Mouse (Mus musculus) ES-E14 (cell line): Measurements from ENCODE around the gene Setd1a.

Source experiments
- MAFK ChIP-seq: IDR thresholded peaks from 2 replicates; pipeline ENCODE4 v1.6.1; 2014; ENCODE audit warnings: mild to moderate bottlenecking, low read depth, low read length, inconsistent platforms; ENCODE audit not compliant: insufficient read depth
- ZC3H11A ChIP-seq: IDR thresholded peaks from 2 replicates; pipeline ENCODE4 v1.6.1; 2012; ENCODE audit warnings: low read depth, mild to moderate bottlenecking, inconsistent platforms, low read length, borderline replicate concordance
- ZNF384 ChIP-seq: IDR thresholded peaks from 2 replicates; pipeline ENCODE4 v1.6.1; 2012; ENCODE audit warnings: low read depth, low read length, inconsistent platforms

DNA sequence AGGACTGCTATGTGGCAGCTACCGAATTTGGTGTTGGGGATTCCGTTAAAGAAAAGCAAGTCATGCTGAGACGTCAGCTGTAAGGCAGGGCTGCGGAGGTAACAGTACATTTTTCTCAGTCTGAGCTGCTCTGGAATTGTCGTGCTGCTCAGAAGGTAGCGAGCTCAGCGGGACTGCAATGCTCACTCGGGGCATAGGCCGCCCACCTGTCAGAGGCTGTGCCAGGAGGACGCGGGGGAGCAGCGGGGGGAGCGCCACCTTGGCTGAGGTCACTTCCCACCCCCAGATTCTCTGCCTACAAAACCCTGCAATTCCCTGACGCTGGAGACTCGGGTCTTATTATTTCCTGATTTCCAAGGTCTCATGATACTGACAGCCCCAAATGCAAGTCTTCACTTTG, 64.4 kb downstream of the Setd1a start:
- TF ChIP-seq ZC3H11A (no peak), ZNF384 (no peak), MAFK (peak; percentile 35; the same call in 1 of the 2 replicates)
